Mouse (Mus musculus): ENCODE results near the gene Lcp1.

DNA sequence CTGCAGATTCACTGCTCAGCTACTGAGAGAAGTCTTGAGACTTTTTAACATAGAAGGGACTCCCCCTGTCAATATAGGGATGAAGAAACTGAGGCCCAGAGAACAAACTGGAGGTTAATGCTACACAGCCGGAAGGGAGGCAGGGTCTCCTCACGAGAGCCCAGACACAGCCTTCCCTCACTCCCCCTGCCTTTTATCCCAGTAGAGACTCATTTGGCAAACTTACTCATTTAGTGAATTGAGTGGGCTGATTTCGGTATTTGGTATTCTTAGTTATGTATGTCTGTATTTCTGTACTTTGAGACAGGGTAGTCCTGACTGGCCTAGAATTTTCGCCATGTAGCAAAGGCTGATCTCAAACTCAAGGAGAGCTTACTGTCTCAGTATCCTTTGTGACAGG, 59.8 kb downstream of the Lcp1 start:
- TF ChIP-seq GATA1 (IDR thresholded peaks at IDR 0.05; ENCODE audit: low read length) (no peak), TAL1 (IDR thresholded peaks at IDR 0.05; ENCODE audit: low read length) (no peak)
